Mouse (Mus musculus) heart, postnatal 0 days (tissue): ENCODE measurements around the gene Pim1.

Experiments used
- CTCF ChIP-seq: IDR thresholded peaks from 2 replicates; pipeline ENCODE4 v1.5.1; 2016; ENCODE audit warnings: antibody characterized with exemption, control low read depth, low read depth
- EP300 ChIP-seq: IDR thresholded peaks from 2 replicates; pipeline ENCODE4 v1.6.1; 2016; ENCODE audit warnings: antibody characterized with exemption, low read depth

DNA sequence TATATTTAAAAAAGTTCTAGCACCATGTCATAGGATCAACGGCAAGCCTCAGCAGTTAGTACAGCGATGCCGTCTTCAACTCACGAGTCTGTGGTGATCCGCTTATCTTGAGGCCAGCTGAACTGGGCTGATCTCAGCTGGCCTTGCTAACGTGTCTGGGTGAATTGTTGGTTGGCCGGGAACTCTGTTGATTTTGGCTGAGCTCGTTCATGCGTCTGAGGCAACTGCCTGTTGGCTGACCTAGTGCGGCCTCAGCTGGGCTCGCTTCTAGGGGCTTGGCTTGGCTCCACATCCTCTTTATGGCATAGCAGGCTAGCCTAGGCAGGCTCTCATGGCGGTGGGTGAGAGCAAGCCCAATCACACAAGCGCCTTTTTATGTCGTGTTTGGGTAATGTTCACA lies 50.9 kb downstream of the Pim1 start:
- no peak for TF ChIP-seq CTCF
- TF ChIP-seq EP300 = no peak
